Mouse (Mus musculus) cortical plate, adult 2 months (tissue): ENCODE results near the gene Rpl13.

Experiments used
- CTCF ChIP-seq: fragments of 200-500 bp; IDR thresholded peaks from 2 replicates; pipeline ENCODE4 v1.5.1; 2011; ENCODE audit warnings: mild to moderate bottlenecking, control low read depth, low read length; ENCODE audit not compliant: insufficient read depth; ENCODE audit errors: extremely low read depth
- POLR2A ChIP-seq: fragments of 200-500 bp; IDR thresholded peaks from 2 replicates; pipeline ENCODE4 v1.6.1; 2011; ENCODE audit warnings: mild to moderate bottlenecking, low read length, control low read depth; ENCODE audit not compliant: insufficient read depth; ENCODE audit errors: extremely low read depth

DNA sequence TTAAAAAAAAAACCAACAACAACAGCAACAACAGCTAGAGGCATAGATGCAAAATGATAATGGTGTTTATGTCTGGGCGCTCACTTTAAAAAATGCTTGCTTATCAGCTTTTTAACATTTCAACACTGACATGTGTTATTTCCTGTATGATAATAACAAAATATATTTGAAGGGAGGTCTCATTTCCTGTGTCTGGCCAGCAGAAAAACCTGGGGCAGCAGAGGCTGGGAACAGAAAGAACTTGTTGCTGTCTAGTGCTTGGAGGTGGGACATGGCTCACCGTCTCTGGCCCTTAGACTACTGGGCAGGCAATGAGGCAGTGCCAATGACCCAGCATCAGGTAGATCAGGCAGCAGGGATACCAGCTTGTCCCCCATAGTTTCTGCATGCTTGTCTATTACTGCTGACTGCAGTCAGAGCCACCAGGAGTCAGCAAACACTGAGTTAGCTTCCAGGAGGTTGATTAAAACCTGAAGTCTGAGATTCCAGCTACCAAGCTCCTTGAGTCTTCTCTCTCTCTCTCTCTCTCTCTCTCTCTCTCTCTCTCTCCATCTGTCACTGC, 11.8 kb downstream of the Rpl13 start:
- TF ChIP-seq POLR2A (no peak), CTCF (no peak)
